In the genomic region with DNA sequence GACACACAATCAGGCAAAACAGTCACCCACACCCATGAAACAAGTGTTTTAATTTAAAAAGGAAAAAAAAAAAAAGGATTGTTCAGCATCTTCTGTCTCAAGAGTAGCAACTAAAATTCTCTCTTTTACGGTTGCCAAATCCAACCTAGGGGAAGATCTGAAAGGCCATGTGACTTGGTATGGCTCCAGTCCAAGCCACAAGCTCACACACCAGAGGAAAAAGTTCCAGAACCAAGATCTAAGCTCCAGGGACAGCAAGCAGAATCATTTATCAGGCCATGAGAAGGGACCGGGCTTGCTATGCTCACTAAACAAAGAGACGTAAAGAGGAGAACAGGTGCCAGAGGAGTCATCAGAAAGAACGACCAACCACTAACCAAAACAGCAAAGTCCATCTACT, we compare ENCODE assay signal across 8 mouse cellular contexts. TPM values are rescaled to one million over a fixed set of nuclear protein-coding genes. Genes with fewer than 3 reads are reported as not detected.
DNase-seq lines count a peak whose midpoint lies in the region; ATAC-seq and TF ChIP-seq lines count a peak whose summit lies in the region.

No protein-coding gene starts in this region.

- H3K9me3 ChIP-seq in embryonic facial prominence, embryonic 13.5 days: no peaks in the 10 kb centered on the region
- no peaks in the 10 kb centered on the region for H3K9me3 ChIP-seq in hindbrain, postnatal 0 days (ENCODE audit: low read length)
- H3K9me3 ChIP-seq in lung, embryonic 14.5 days (ENCODE audit: low read depth, low read length): no peaks in the 10 kb centered on the region

- no peak for ATAC-seq in embryonic facial prominence, embryonic 13.5 days (ENCODE audit: insufficient number of reproducible peaks, insufficient read depth, low FRiP score, low TSS enrichment, low read depth)
- ATAC-seq in hindbrain, postnatal 0 days: no peak
- ATAC-seq in lung, embryonic 14.5 days (ENCODE audit: insufficient read depth): no peak

- WGBS in embryonic facial prominence, embryonic 13.5 days: 39% methylated on average over 4 of the region's 4 CpGs
- WGBS in hindbrain, postnatal 0 days: 40% methylated on average over 4 of the region's 4 CpGs
- whole genome bisulfite sequencing in lung, embryonic 14.5 days: 24% methylated on average over 4 of the region's 4 CpGs

- peaks cover 5% of the 10 kb centered on the region; the same call in 1 of the 2 replicates for H3K36me3 ChIP-seq in embryonic facial prominence, embryonic 13.5 days
- H3K36me3 ChIP-seq in hindbrain, postnatal 0 days (ENCODE audit: insufficient read depth, low read length): no peaks in the 10 kb centered on the region
- peaks cover 5% of the 10 kb centered on the region; the same call in 1 of the 2 replicates for H3K36me3 ChIP-seq in lung, embryonic 14.5 days (ENCODE audit: insufficient read depth)

- peak; percentile 32 for DNase-seq in kidney, adult 18-20 months
- DNase-seq in kidney, postnatal 10 days: no peak
- no peak for DNase-seq in hindbrain, postnatal 0 days (ENCODE audit: low spot score)
- DNase-seq in lung, embryonic 14.5 days: peak; percentile 18
- DNase-seq in urinary bladder, adult 18-20 months (ENCODE audit: low spot score in 2 of 2): no peak
- no peak for DNase-seq in gastrocnemius, adult 8-10 months (ENCODE audit: low spot score in 2 of 2)
- DNase-seq in T-cell, adult 2 months (ENCODE audit: low spot score): no peak

- peaks cover 23% of the 10 kb centered on the region for H3K4me1 ChIP-seq in embryonic facial prominence, embryonic 13.5 days
- H3K4me1 ChIP-seq in hindbrain, postnatal 0 days (ENCODE audit: insufficient read depth, low read length): peaks cover 6% of the 10 kb centered on the region; the same call in 1 of the 2 replicates
- peaks cover 9% of the 10 kb centered on the region for H3K4me1 ChIP-seq in lung, embryonic 14.5 days (ENCODE audit: insufficient read depth)

- TF ChIP-seq CTCF in hindbrain, postnatal 0 days (IDR thresholded peaks at IDR 0.05; ENCODE audit: low read depth): no peak
- no peak for TF ChIP-seq CTCF in lung, embryonic 14.5 days (IDR thresholded peaks at IDR 0.05; ENCODE audit: low read depth)

- peak overlapping the region; percentile 44 for H3K9ac ChIP-seq in embryonic facial prominence, embryonic 13.5 days
- H3K9ac ChIP-seq in hindbrain, postnatal 0 days (replicated peaks; ENCODE audit: low read length): no peak overlapping the region
- H3K9ac ChIP-seq in lung, embryonic 14.5 days: 0 out of 2 replicates have a peak overlapping the region, but pooled peaks have one; percentile 7

- H3K27me3 ChIP-seq in embryonic facial prominence, embryonic 13.5 days: no peaks in the 10 kb centered on the region
- no peaks in the 10 kb centered on the region for H3K27me3 ChIP-seq in hindbrain, postnatal 0 days (ENCODE audit: insufficient read depth, low read length)
- no peaks in the 10 kb centered on the region for H3K27me3 ChIP-seq in lung, embryonic 14.5 days (ENCODE audit: insufficient read depth, low read length)

- H3K4me3 ChIP-seq in embryonic facial prominence, embryonic 13.5 days: peak overlapping the region; percentile 66
- H3K4me3 ChIP-seq in hindbrain, postnatal 0 days (ENCODE audit: low read length): no peak overlapping the region
- H3K4me3 ChIP-seq in lung, embryonic 14.5 days (ENCODE audit: low read depth, low read length): peak overlapping the region; percentile 65

- H3K27ac ChIP-seq in embryonic facial prominence, embryonic 13.5 days: no peak overlapping the region
- no peak overlapping the region for H3K27ac ChIP-seq in hindbrain, postnatal 0 days
- H3K27ac ChIP-seq in lung, embryonic 14.5 days (ENCODE audit: low read depth): no peak overlapping the region

- peak overlapping the region; percentile 81 for H3K4me2 ChIP-seq in embryonic facial prominence, embryonic 13.5 days
- peak overlapping the region; percentile 75 for H3K4me2 ChIP-seq in hindbrain, postnatal 0 days (ENCODE audit: low read depth, low read length)
- H3K4me2 ChIP-seq in lung, embryonic 14.5 days: peak overlapping the region; percentile 83

RNA-seq across cellular contexts. Expression of a gene that starts 1.5 kb away (rescaled TPM):
- polyA plus RNA-seq in embryonic facial prominence, embryonic 13.5 days (2015; fragmentation: Nextera tagmentation; extraction: Ambion mirVana): 63.3 and 67.7 TPM in 2 replicates
- total RNA-seq in hindbrain, postnatal 0 days (2014; rRNA removed): 22.9 and 48.1 TPM in 2 replicates
- 26.4 and 27.6 TPM in 2 replicates for polyA plus RNA-seq in hindbrain, postnatal 0 days (2015; fragmentation: Nextera tagmentation; extraction: Ambion mirVana)
- polyA plus RNA-seq in lung, embryonic 14.5 days (2014; fragmentation: Nextera tagmentation; extraction: Ambion mirVana): 63.5 and 64.4 TPM in 2 replicates
- 10 to 100 TPM; 62.3 to 84.8 (median 69.4) TPM for total RNA-seq in gastrocnemius, adult 8-10 months (2022)

RNA-seq across cellular contexts. Expression of a gene that starts 1.8 kb away (rescaled TPM):
- polyA plus RNA-seq in embryonic facial prominence, embryonic 13.5 days (2015; fragmentation: Nextera tagmentation; extraction: Ambion mirVana): 0.38 and 0.44 TPM in 2 replicates
- 0.89 and 2.1 TPM in 2 replicates for total RNA-seq in hindbrain, postnatal 0 days (2014; rRNA removed)
- polyA plus RNA-seq in hindbrain, postnatal 0 days (2015; fragmentation: Nextera tagmentation; extraction: Ambion mirVana): 0.21 and 0.66 TPM in 2 replicates
- polyA plus RNA-seq in lung, embryonic 14.5 days (2014; fragmentation: Nextera tagmentation; extraction: Ambion mirVana): 0.26 and 0.31 TPM in 2 replicates
- under 1 TPM in 3 of 4 experiments, not detected in 1; 0.27 to 0.46 (median 0.46) TPM for total RNA-seq in gastrocnemius, adult 8-10 months (2022)

RNA-seq across cellular contexts. Expression of a gene that starts 24.4 kb away (rescaled TPM):
- 246 and 251 TPM in 2 replicates for polyA plus RNA-seq in embryonic facial prominence, embryonic 13.5 days (2015; fragmentation: Nextera tagmentation; extraction: Ambion mirVana)
- 66.0 and 67.4 TPM in 2 replicates for total RNA-seq in hindbrain, postnatal 0 days (2014; rRNA removed)
- 128 and 132 TPM in 2 replicates for polyA plus RNA-seq in hindbrain, postnatal 0 days (2015; fragmentation: Nextera tagmentation; extraction: Ambion mirVana)
- 265 and 275 TPM in 2 replicates for polyA plus RNA-seq in lung, embryonic 14.5 days (2014; fragmentation: Nextera tagmentation; extraction: Ambion mirVana)
- 1 to 10 TPM; 5.8 to 6.4 (median 6.0) TPM for total RNA-seq in gastrocnemius, adult 8-10 months (2022)

RNA-seq across cellular contexts. Expression of a gene that starts 30.0 kb away (rescaled TPM):
- polyA plus RNA-seq in embryonic facial prominence, embryonic 13.5 days (2015; fragmentation: Nextera tagmentation; extraction: Ambion mirVana): 207 and 208 TPM in 2 replicates
- total RNA-seq in hindbrain, postnatal 0 days (2014; rRNA removed): 19.2 and 30.0 TPM in 2 replicates
- 39.0 and 49.1 TPM in 2 replicates for polyA plus RNA-seq in hindbrain, postnatal 0 days (2015; fragmentation: Nextera tagmentation; extraction: Ambion mirVana)
- 254 and 261 TPM in 2 replicates for polyA plus RNA-seq in lung, embryonic 14.5 days (2014; fragmentation: Nextera tagmentation; extraction: Ambion mirVana)
- 1 to 10 TPM in 3 of 4 experiments, under 1 TPM in 1; 0.88 to 1.8 (median 1.2) TPM for total RNA-seq in gastrocnemius, adult 8-10 months (2022)

RNA-seq across cellular contexts. Expression of a gene that starts 30.2 kb away (rescaled TPM):
- 39.9 and 40.0 TPM in 2 replicates for polyA plus RNA-seq in embryonic facial prominence, embryonic 13.5 days (2015; fragmentation: Nextera tagmentation; extraction: Ambion mirVana)
- total RNA-seq in hindbrain, postnatal 0 days (2014; rRNA removed): 36.9 and 39.3 TPM in 2 replicates
- 22.0 and 23.6 TPM in 2 replicates for polyA plus RNA-seq in hindbrain, postnatal 0 days (2015; fragmentation: Nextera tagmentation; extraction: Ambion mirVana)
- polyA plus RNA-seq in lung, embryonic 14.5 days (2014; fragmentation: Nextera tagmentation; extraction: Ambion mirVana): 38.3 and 39.7 TPM in 2 replicates
- total RNA-seq in gastrocnemius, adult 8-10 months (2022): 10 to 100 TPM in 2 of 4 experiments, 1 to 10 TPM in 2; 9.2 to 11.3 (median 10.1) TPM

Comparison
In these comparisons a context has a peak if more than half of its experiments do, and no peak if none do; other contexts are left out.
1. DNase-seq: peak in kidney, adult 18-20 months (single experiment) and lung, embryonic 14.5 days (single experiment); none in kidney, postnatal 10 days (single experiment), hindbrain, postnatal 0 days (single experiment), urinary bladder, adult 18-20 months (0 of 2), gastrocnemius, adult 8-10 months (0 of 2) and T-cell, adult 2 months (single experiment).
2. Peak in every context shown above with its lines, with median percentiles within 50 percentile points of each other: H3K4me2 ChIP-seq.